Mouse (Mus musculus): ENCODE results near the gene Ano6. TPM values are rescaled to one million over a fixed set of nuclear protein-coding genes. Genes with fewer than 3 reads are reported as not detected.

Ano6 gene
- polyA plus RNA-seq, 1 experiment = 73.0 TPM

GRCm38 (mm10) chr15:95752677-95753019 is 38.0 kb upstream of the Ano6 start:
- H3K4me3 ChIP-seq (ENCODE audit: insufficient read depth, low read length) = no peak overlapping the region
- no peak overlapping the region for H3K27ac ChIP-seq (ENCODE audit: insufficient read depth, low read depth, low read length)
- TF ChIP-seq CTCF (IDR thresholded peaks at IDR 0.05; ENCODE audit: low read depth, low read length) (no peak), POLR2A (IDR thresholded peaks at IDR 0.05; ENCODE audit: borderline replicate concordance, low read depth, low read length) (no peak)
- H3K4me1 ChIP-seq (ENCODE audit: control insufficient read depth, insufficient read depth, low read length) = no peaks in the 10 kb centered on the region

GRCm38 (mm10) chr15:95753031-95753430 is 37.6 kb upstream of the Ano6 start:
- no peak overlapping the region for H3K4me3 ChIP-seq (ENCODE audit: insufficient read depth, low read length)
- no peak overlapping the region for H3K27ac ChIP-seq (ENCODE audit: insufficient read depth, low read depth, low read length)
- TF ChIP-seq POLR2A (IDR thresholded peaks at IDR 0.05; ENCODE audit: borderline replicate concordance, low read depth, low read length) (no peak), CTCF (IDR thresholded peaks at IDR 0.05; ENCODE audit: low read depth, low read length) (no peak)
- H3K4me1 ChIP-seq (ENCODE audit: control insufficient read depth, insufficient read depth, low read length) = no peaks in the 10 kb centered on the region

GRCm38 (mm10) chr15:95757169-95757568 is 33.5 kb upstream of the Ano6 start:
- Histone ChIP-seq H3K4me3 (ENCODE audit: insufficient read depth, low read length) (no peak overlapping the region), H3K27ac (ENCODE audit: insufficient read depth, low read depth, low read length) (no peak overlapping the region), H3K4me1 (ENCODE audit: control insufficient read depth, insufficient read depth, low read length) (no peaks in the 10 kb centered on the region)
- TF ChIP-seq CTCF (IDR thresholded peaks at IDR 0.05; ENCODE audit: low read depth, low read length) = no peak
- TF ChIP-seq POLR2A (IDR thresholded peaks at IDR 0.05; ENCODE audit: borderline replicate concordance, low read depth, low read length) = no peak

- Histone ChIP-seq H3K4me3 (ENCODE audit: insufficient read depth, low read length) (no peak overlapping the region), H3K27ac (ENCODE audit: insufficient read depth, low read depth, low read length) (no peak overlapping the region), H3K4me1 (ENCODE audit: control insufficient read depth, insufficient read depth, low read length) (no peaks in the 10 kb centered on the region)
- TF ChIP-seq CTCF (IDR thresholded peaks at IDR 0.05; ENCODE audit: low read depth, low read length) (no peak), POLR2A (IDR thresholded peaks at IDR 0.05; ENCODE audit: borderline replicate concordance, low read depth, low read length) (no peak)
These were observed 32.6 kb upstream of the Ano6 start for GRCm38 (mm10) chr15:95758069-95758468.

GRCm38 (mm10) chr15:95758696-95759434 is 31.8 kb upstream of the Ano6 start:
- no peak overlapping the region for H3K4me3 ChIP-seq (ENCODE audit: insufficient read depth, low read length)
- TF ChIP-seq POLR2A (IDR thresholded peaks at IDR 0.05; ENCODE audit: borderline replicate concordance, low read depth, low read length) = no peak
- TF ChIP-seq CTCF (IDR thresholded peaks at IDR 0.05; ENCODE audit: low read depth, low read length) = no peak
- no peak overlapping the region for H3K27ac ChIP-seq (ENCODE audit: insufficient read depth, low read depth, low read length)
- H3K4me1 ChIP-seq (ENCODE audit: control insufficient read depth, insufficient read depth, low read length) = no peaks in the 10 kb centered on the region

- Histone ChIP-seq H3K4me1 (ENCODE audit: control insufficient read depth, insufficient read depth, low read length) (no peaks in the 10 kb centered on the region), H3K4me3 (ENCODE audit: insufficient read depth, low read length) (no peak overlapping the region), H3K27ac (ENCODE audit: insufficient read depth, low read depth, low read length) (no peak overlapping the region)
- TF ChIP-seq CTCF (IDR thresholded peaks at IDR 0.05; ENCODE audit: low read depth, low read length) (no peak), POLR2A (IDR thresholded peaks at IDR 0.05; ENCODE audit: borderline replicate concordance, low read depth, low read length) (no peak)
These were observed 30.8 kb upstream of the Ano6 start for GRCm38 (mm10) chr15:95759857-95760256.

GRCm38 (mm10) chr15:95761420-95761819 is 29.2 kb upstream of the Ano6 start:
- Histone ChIP-seq H3K27ac (ENCODE audit: insufficient read depth, low read depth, low read length) (no peak overlapping the region), H3K4me3 (ENCODE audit: insufficient read depth, low read length) (no peak overlapping the region), H3K4me1 (ENCODE audit: control insufficient read depth, insufficient read depth, low read length) (no peaks in the 10 kb centered on the region)
- TF ChIP-seq POLR2A (IDR thresholded peaks at IDR 0.05; ENCODE audit: borderline replicate concordance, low read depth, low read length) (no peak), CTCF (IDR thresholded peaks at IDR 0.05; ENCODE audit: low read depth, low read length) (no peak)

- Histone ChIP-seq H3K4me1 (ENCODE audit: control insufficient read depth, insufficient read depth, low read length) (no peaks in the 10 kb centered on the region), H3K4me3 (ENCODE audit: insufficient read depth, low read length) (no peak overlapping the region), H3K27ac (ENCODE audit: insufficient read depth, low read depth, low read length) (no peak overlapping the region)
- peak; percentile 71 for TF ChIP-seq CTCF (IDR thresholded peaks at IDR 0.05; ENCODE audit: low read depth, low read length)
- no peak for TF ChIP-seq POLR2A (IDR thresholded peaks at IDR 0.05; ENCODE audit: borderline replicate concordance, low read depth, low read length)
These were observed 27.9 kb upstream of the Ano6 start for GRCm38 (mm10) chr15:95762661-95763303.

GRCm38 (mm10) chr15:95763464-95763863 is 27.2 kb upstream of the Ano6 start:
- Histone ChIP-seq H3K27ac (ENCODE audit: insufficient read depth, low read depth, low read length) (no peak overlapping the region), H3K4me3 (ENCODE audit: insufficient read depth, low read length) (no peak overlapping the region), H3K4me1 (ENCODE audit: control insufficient read depth, insufficient read depth, low read length) (no peaks in the 10 kb centered on the region)
- no peak for TF ChIP-seq POLR2A (IDR thresholded peaks at IDR 0.05; ENCODE audit: borderline replicate concordance, low read depth, low read length)
- TF ChIP-seq CTCF (IDR thresholded peaks at IDR 0.05; ENCODE audit: low read depth, low read length) = no peak

GRCm38 (mm10) chr15:95765271-95765670 is 25.4 kb upstream of the Ano6 start:
- Histone ChIP-seq H3K4me3 (ENCODE audit: insufficient read depth, low read length) (no peak overlapping the region), H3K4me1 (ENCODE audit: control insufficient read depth, insufficient read depth, low read length) (0 out of 2 replicates have a peak, but pooled peaks cover 2% of the 10 kb centered on the region), H3K27ac (ENCODE audit: insufficient read depth, low read depth, low read length) (no peak overlapping the region)
- no peak for TF ChIP-seq CTCF (IDR thresholded peaks at IDR 0.05; ENCODE audit: low read depth, low read length)
